Mouse (Mus musculus) urinary bladder, postnatal 10 days (tissue): Measurements from ENCODE around the gene Fam243.

ENCODE experiments used
- DNase-seq: peaks from one replicate; pipeline ENCODE4 v3.0.0; 2022; ENCODE audit warnings: low spot score

Gene Fam243

GRCm38 (mm10) chr16:92319353-92320109 lies 1.7 kb downstream of the Fam243 start:
- DNase-seq = no peak

DNA sequence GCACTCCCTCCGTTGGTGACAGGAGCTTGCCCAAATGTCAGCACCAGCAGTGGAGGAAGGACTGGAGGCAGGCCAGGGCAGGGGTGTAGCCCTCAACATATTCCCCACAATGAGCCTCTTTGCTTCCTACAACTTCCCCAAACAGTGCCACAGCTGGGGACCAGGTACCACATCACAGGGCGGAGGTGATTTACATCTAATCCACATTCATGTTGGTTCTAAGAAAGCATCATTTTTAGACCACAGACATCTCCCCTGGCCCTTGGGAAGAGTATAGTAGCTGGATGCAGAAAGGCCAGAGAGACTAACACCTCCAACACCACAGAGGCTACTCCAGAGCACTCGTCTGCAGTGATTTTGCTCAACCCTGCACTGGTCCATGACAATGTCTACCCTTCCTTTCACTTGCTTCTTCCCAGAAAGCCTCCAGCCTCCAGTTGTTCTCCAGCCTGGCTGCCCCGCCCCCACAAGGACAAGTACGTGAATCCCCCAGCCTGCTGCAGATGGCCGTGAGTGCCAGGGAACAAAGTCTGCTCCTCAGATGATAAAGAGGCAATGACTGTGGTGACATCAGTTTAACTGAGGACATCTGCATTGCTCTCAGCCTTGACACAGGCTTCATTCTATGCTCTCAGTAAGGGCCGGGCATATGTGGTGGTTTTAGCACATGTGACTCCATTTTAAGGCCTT lies 5.0 kb downstream of the Fam243 start:
- no peak for DNase-seq

GRCm38 (mm10) chr16:92313953-92314741 lies 7.1 kb downstream of the Fam243 start:
- no peak for DNase-seq

GRCm38 (mm10) chr16:92309126-92309525 lies 12.1 kb downstream of the Fam243 start:
- DNase-seq = no peak

- no peak for DNase-seq
Measured at GRCm38 (mm10) chr16:92307947-92308346, 13.3 kb downstream of the Fam243 start.

DNA sequence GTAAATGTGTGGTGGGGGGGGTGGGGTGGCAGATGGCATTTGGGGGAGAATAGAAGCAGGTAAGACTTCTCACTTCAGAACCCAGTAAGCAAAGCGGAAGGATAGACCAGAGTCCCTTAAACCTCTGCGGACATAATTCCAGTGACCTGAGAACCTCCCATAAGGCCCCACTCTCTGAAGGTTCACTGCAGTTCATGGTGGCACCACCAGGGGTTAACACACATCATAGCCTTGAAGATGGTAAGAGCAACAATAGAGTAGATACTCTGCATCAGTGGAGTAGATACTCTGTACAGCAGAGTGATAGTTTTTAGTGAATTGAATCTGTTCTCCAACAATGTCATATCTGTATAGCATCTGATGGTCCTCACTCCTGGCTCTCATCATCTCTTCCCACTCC lies 15.7 kb downstream of the Fam243 start:
- no peak for DNase-seq

- DNase-seq = no peak
Measured at GRCm38 (mm10) chr16:92302506-92302905, 18.7 kb downstream of the Fam243 start.

DNA sequence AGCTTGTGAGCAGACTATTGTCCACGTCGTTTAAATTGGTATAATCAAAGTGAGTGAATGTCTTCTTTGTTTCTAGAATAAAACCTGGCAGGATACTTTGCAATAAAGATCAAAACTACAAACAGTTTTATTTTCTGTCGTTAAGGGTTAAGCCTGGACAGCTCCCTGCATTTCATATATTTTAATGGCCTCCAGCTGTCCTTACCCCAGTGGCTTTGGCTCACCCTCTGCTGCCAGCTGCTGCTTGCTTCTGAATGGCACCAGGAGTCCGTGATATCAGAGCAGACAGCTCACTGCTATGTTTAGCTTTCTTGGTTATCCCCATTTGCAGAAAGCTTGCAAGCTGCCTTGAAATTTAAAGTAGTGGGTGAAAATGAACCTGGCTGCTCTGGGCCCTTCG lies 19.3 kb downstream of the Fam243 start:
- no peak for DNase-seq

GRCm38 (mm10) chr16:92301412-92301806 lies 19.8 kb downstream of the Fam243 start:
- DNase-seq = no peak

- peak; percentile 80 for DNase-seq
Measured at GRCm38 (mm10) chr16:92300649-92301411, 20.4 kb downstream of the Fam243 start, which contains the start of gene Smim11. TSS of gene Smim11 (plus strand) at chr16:92301286.

DNA sequence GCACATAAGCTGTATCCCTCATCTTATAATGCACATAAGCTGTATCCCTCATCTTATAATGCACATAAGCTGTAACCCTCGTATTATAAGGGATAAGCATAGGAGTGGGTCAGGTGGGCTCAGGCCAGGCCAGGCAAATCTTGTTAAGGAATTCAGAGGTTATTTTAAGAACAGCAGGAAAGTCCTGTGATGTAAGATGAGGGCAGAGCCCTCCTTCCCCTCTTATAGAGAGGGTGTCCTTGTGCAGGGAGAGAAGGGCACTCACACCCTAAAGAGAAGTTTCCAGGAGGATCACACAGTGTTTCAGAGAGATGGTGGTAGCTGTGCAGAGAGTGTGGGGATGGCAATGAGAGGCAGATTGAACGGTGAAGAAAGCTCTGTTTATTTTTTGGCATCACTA lies 25.9 kb downstream of the Fam243 start:
- no peak for DNase-seq

DNA sequence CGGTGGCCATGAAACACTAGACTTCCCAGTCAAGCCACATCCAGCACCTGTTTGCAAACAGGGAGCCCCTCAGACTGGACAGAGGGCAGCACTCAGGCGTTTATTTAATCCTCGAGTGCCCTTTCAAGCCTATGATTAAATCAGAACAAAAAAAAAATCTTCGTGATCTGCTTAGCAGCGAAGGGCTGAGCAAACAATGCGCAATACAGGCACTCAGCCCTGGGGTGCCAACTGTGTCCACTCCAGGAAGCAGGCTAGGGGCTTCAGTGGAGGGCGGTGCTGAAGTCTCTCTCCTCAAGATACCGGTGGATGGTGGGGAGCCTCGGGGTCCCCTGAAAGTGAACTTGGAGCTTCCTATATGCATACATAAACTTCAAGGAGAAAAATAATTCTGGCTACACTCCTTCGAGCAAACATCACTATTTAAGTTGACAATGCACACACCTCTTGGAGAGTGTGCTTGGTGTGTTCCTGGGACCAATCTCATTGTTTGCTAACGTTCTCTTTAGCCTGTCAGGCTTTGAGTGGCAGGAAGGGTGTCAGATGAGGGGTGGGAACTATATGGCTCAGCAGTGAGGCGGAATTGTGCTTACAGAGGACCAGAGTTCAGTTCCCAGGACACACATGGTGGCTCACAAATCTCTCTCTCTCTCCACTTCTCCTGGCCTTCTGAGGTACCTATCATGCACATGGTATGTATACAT lies 26.8 kb downstream of the Fam243 start:
- DNase-seq = no peak

DNA sequence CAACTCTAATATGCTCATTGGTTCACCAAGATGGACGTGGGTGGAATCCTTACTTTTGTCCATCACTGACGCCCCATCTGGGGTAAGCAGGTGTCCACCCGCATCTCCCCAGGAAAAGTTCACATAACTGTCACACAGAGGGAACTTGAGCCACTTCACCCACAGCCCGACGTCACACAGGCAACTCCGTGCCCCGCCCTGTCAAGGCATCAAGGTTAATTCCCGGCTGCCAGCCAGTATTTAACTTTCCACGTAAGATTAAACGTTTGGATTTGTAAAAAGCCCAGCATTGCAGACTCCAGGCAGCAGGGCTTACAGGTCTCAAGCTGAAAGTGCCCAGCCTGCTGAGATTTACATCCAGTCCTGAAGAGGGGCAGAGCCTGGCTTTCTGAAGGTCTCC lies 29.1 kb downstream of the Fam243 start, which contains the start of gene Kcne2:
Kcne2 (plus strand) TSS at position 289 of the 400 bp plus-strand sequence.
- no peak for DNase-seq

- DNase-seq = no peak
Measured at GRCm38 (mm10) chr16:92290045-92290444, 31.2 kb downstream of the Fam243 start.

DNA sequence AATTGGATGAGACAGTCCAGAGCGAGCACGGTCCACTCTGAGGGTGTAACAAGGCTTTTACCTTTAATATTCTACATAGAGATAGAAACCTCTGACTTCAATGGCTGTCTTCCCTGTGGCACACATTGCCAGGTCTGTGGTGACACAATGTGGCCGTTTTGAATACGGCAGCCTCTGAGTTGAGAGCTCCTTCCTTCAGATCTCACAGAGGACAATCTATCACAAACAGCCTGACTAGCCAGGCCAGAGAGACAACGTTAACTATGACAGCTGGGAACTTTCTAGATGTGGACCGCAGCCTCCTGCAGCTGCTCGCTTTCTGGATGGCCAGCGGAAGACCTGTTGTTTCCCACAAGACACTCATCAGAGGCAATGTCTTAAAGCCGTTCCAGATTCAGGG lies 32.5 kb downstream of the Fam243 start:
- no peak for DNase-seq

- DNase-seq = peak; percentile 73
Measured at GRCm38 (mm10) chr16:92286609-92287008, 34.6 kb downstream of the Fam243 start.

DNA sequence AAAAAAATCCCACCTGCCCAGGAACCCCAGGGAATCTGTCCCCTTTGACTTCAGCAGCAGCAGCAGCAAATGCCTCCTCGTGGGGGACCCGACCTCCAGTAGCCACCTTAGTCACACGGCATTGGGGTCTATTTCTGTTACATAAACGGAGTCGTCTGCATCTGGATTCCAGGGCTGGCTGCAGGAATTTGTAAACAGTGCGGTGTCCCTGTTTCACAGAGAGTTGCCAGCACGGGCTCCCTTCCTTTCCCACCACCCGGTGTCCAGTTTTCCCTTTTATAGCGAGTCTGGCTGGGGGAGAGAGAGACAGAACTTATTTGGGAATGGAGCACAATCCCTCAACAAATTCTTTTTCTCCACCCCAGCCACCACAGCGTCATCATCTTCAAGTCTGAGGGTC lies 36.2 kb downstream of the Fam243 start:
- no peak for DNase-seq

GRCm38 (mm10) chr16:92282671-92283070 lies 38.6 kb downstream of the Fam243 start:
- DNase-seq = no peak

DNA sequence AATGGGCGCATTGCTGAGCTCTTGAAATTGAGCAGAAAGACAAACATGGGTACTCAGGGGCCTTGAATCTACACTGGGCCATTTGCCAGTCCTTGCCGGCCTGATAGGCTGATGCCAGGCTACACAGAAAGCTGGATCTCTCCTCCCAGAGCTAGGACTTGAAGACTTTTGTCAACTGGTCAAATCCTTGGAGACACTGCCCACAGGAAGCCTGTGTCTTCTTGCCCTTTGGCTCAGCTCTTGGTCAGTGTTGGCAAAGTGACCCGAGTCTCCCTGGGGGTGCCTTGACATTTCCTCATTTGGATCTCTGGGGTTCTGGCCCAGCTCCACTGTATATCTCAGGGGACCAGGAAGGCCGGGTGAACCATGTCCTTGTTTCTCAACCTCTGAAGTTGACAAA lies 45.7 kb downstream of the Fam243 start:
- no peak for DNase-seq

DNA sequence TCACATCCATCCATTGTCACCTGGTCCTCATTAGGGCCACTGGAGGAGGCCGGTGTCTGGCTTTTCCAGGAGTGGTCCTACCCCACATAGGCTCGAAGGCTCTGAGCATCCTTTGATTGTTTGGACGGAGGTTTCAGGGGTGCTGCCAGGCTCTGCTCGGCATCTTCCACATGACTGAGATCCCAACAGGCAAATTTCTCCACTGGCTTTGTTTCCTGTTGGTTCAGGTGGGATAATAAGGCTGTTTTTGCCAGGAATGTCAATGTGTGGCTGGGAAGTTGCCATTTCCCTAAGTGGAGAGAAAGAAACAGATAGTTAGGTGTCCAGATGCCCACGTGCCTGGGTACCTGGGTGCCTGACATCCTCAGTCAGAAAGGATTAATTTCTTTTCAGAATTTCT lies 46.7 kb downstream of the Fam243 start:
- DNase-seq = no peak
